Mouse (Mus musculus): ENCODE results near the gene Med13l. TPM values are rescaled to one million over a fixed set of nuclear protein-coding genes. Genes with fewer than 3 reads are reported as not detected.

Gene Med13l
- polyA plus RNA-seq, 1 experiment from 2014 or later, result 5.9 TPM

- WGBS (ENCODE audit: insufficient replicate concordance), result 64% methylated on average over 14 of the region's 14 CpGs
- Histone ChIP-seq H3K4me2 (ENCODE audit: low read depth, low read length) (no peak overlapping the region), H3K27me3 (ENCODE audit: insufficient read depth, low read length) (no peaks in the 10 kb centered on the region), H3K9ac (replicated peaks) (no peak overlapping the region), H3K9me3 (ENCODE audit: low read length) (no peaks in the 10 kb centered on the region), H3K4me1 (ENCODE audit: insufficient read depth) (peaks cover 23% of the 10 kb centered on the region), H3K4me3 (ENCODE audit: low read depth, low read length) (no peak overlapping the region), H3K36me3 (replicated peaks; ENCODE audit: insufficient read depth, low read length) (peaks cover 7% of the 10 kb centered on the region; the same call in 1 of the 2 replicates), H3K27ac (ENCODE audit: low read depth) (no peak overlapping the region)
- TF ChIP-seq EP300 (IDR thresholded peaks at IDR 0.05; ENCODE audit: low read depth) (no peak), CTCF (IDR thresholded peaks at IDR 0.05; ENCODE audit: low read depth) (peak; percentile 93)
- ATAC-seq (no peak), DNase-seq (peak; percentile 70)
Measured at GRCm38 (mm10) chr5:118594470-118595236, 34.2 kb downstream of the Med13l start.

GRCm38 (mm10) chr5:118595901-118596300 is 35.4 kb downstream of the Med13l start:
- H3K4me1 ChIP-seq (ENCODE audit: insufficient read depth), result peaks cover 18% of the 10 kb centered on the region
- DNase-seq, result no peak

GRCm38 (mm10) chr5:118596452-118597092 is 36.1 kb downstream of the Med13l start:
- TF ChIP-seq CTCF (IDR thresholded peaks at IDR 0.05; ENCODE audit: low read depth) (no peak), EP300 (IDR thresholded peaks at IDR 0.05; ENCODE audit: low read depth) (no peak)
- Histone ChIP-seq H3K36me3 (replicated peaks; ENCODE audit: insufficient read depth, low read length) (peaks cover 7% of the 10 kb centered on the region; the same call in 1 of the 2 replicates), H3K4me1 (ENCODE audit: insufficient read depth) (peaks cover 12% of the 10 kb centered on the region), H3K4me2 (ENCODE audit: low read depth, low read length) (no peak overlapping the region), H3K9me3 (ENCODE audit: low read length) (no peaks in the 10 kb centered on the region), H3K27ac (ENCODE audit: low read depth) (no peak overlapping the region), H3K27me3 (ENCODE audit: insufficient read depth, low read length) (no peaks in the 10 kb centered on the region), H3K4me3 (ENCODE audit: low read depth, low read length) (no peak overlapping the region), H3K9ac (replicated peaks) (no peak overlapping the region)
- 89% methylated on average over 15 of the region's 15 CpGs for WGBS (ENCODE audit: insufficient replicate concordance)
- DNase-seq (no peak), ATAC-seq (no peak)

More at GRCm38 (mm10) chr5:118595901-118596300, 35.4 kb downstream of the Med13l start:
- 85% methylated on average over 5 of the region's 5 CpGs for WGBS (ENCODE audit: insufficient replicate concordance)
- Histone ChIP-seq H3K9me3 (ENCODE audit: low read length) (no peaks in the 10 kb centered on the region), H3K27ac (ENCODE audit: low read depth) (no peak overlapping the region), H3K4me2 (ENCODE audit: low read depth, low read length) (no peak overlapping the region), H3K4me3 (ENCODE audit: low read depth, low read length) (no peak overlapping the region), H3K36me3 (replicated peaks; ENCODE audit: insufficient read depth, low read length) (peaks cover 7% of the 10 kb centered on the region; the same call in 1 of the 2 replicates), H3K9ac (replicated peaks) (no peak overlapping the region), H3K27me3 (ENCODE audit: insufficient read depth, low read length) (no peaks in the 10 kb centered on the region)
- TF ChIP-seq EP300 (IDR thresholded peaks at IDR 0.05; ENCODE audit: low read depth), result no peak
- TF ChIP-seq CTCF (IDR thresholded peaks at IDR 0.05; ENCODE audit: low read depth), result no peak
- no peak for ATAC-seq

DNA sequence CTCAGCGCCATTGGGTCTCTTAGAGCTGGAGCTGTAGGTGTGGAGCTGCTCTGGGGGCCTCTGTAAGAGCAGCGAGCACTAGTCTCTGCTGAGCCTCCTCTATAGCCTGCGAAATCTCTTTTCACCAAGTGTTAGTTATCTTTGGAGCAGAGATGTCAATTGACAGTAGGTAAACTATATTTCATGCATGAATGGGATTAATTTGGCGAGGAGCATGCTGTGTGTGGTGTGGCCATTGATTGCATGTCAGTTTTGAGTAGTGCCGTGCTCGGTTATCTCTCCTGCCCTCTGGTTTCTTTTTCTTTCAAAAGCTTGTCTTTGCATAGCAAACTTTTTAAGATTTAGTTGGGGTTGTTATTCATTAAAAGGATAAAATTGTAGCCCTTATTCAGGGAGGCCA is 38.1 kb downstream of the Med13l start:
- no peak for ATAC-seq
- no peak for TF ChIP-seq CTCF (IDR thresholded peaks at IDR 0.05; ENCODE audit: low read depth)
- no peak for TF ChIP-seq EP300 (IDR thresholded peaks at IDR 0.05; ENCODE audit: low read depth)
- H3K9ac ChIP-seq (replicated peaks), result no peak overlapping the region
- no peaks in the 10 kb centered on the region for H3K27me3 ChIP-seq (ENCODE audit: insufficient read depth, low read length)
- 68% methylated on average over 6 of the region's 6 CpGs for WGBS (ENCODE audit: insufficient replicate concordance)
- no peak overlapping the region for H3K4me2 ChIP-seq (ENCODE audit: low read depth, low read length)
- no peak overlapping the region for H3K4me3 ChIP-seq (ENCODE audit: low read depth, low read length)
- peaks cover 7% of the 10 kb centered on the region; the same call in 1 of the 2 replicates for H3K36me3 ChIP-seq (replicated peaks; ENCODE audit: insufficient read depth, low read length)
- no peak for DNase-seq
- no peak overlapping the region for H3K27ac ChIP-seq (ENCODE audit: low read depth)
- 0 out of 2 replicates have a peak, but pooled peaks cover 5% of the 10 kb centered on the region for H3K4me1 ChIP-seq (ENCODE audit: insufficient read depth)
- H3K9me3 ChIP-seq (ENCODE audit: low read length), result no peaks in the 10 kb centered on the region

- Histone ChIP-seq H3K36me3 (replicated peaks; ENCODE audit: insufficient read depth, low read length) (no peaks in the 10 kb centered on the region; the same call in 1 of the 2 replicates), H3K27ac (ENCODE audit: low read depth) (no peak overlapping the region), H3K27me3 (ENCODE audit: insufficient read depth, low read length) (no peaks in the 10 kb centered on the region), H3K4me1 (ENCODE audit: insufficient read depth) (0 out of 2 replicates have a peak, but pooled peaks cover 5% of the 10 kb centered on the region), H3K4me3 (ENCODE audit: low read depth, low read length) (no peak overlapping the region), H3K4me2 (ENCODE audit: low read depth, low read length) (no peak overlapping the region), H3K9ac (replicated peaks) (no peak overlapping the region), H3K9me3 (ENCODE audit: low read length) (no peaks in the 10 kb centered on the region)
- ATAC-seq (no peak), DNase-seq (no peak)
- WGBS (ENCODE audit: insufficient replicate concordance), result 56% methylated on average over 4 of the region's 4 CpGs
- TF ChIP-seq EP300 (IDR thresholded peaks at IDR 0.05; ENCODE audit: low read depth), result no peak
- TF ChIP-seq CTCF (IDR thresholded peaks at IDR 0.05; ENCODE audit: low read depth), result no peak
Measured at GRCm38 (mm10) chr5:118601452-118601851, 41.0 kb downstream of the Med13l start.

DNA sequence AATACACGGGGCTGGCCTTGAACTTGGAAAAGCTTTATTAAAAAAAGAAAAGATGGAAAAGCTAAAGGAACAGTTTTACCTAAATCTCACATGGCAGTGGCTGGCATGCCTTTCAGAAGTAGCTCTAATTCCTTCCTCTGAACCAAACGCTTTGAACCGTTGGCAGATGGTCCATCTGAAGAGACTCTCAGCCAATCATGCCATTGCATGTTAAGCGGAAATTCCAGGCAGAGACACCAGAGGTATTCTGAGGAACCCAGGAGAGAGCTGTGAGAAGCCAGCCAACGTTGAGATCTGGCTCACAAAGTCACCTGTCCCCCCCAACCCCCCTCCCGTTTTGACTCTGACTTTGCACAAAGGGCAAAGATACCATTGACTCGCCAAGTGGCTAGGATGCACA is 42.2 kb downstream of the Med13l start:
- no peak for TF ChIP-seq CTCF (IDR thresholded peaks at IDR 0.05; ENCODE audit: low read depth)
- no peak for TF ChIP-seq EP300 (IDR thresholded peaks at IDR 0.05; ENCODE audit: low read depth)
- WGBS (ENCODE audit: insufficient replicate concordance), result 73% methylated on average over 7 of the region's 7 CpGs
- Histone ChIP-seq H3K9me3 (ENCODE audit: low read length) (no peaks in the 10 kb centered on the region), H3K9ac (replicated peaks) (no peak overlapping the region), H3K4me1 (ENCODE audit: insufficient read depth) (0 out of 2 replicates have a peak, but pooled peaks cover 5% of the 10 kb centered on the region), H3K4me2 (ENCODE audit: low read depth, low read length) (no peak overlapping the region), H3K27me3 (ENCODE audit: insufficient read depth, low read length) (no peaks in the 10 kb centered on the region), H3K36me3 (replicated peaks; ENCODE audit: insufficient read depth, low read length) (no peaks in the 10 kb centered on the region; the same call in 1 of the 2 replicates), H3K4me3 (ENCODE audit: low read depth, low read length) (no peak overlapping the region), H3K27ac (ENCODE audit: low read depth) (no peak overlapping the region)
- ATAC-seq (no peak), DNase-seq (no peak)
